Mouse (Mus musculus): ENCODE data around the gene Dll4. TPM values are rescaled to one million over a fixed set of nuclear protein-coding genes. Genes with fewer than 3 reads are reported as not detected.

The Dll4 gene
- polyA plus RNA-seq (2011; ENCODE audit: insufficient read depth, insufficient read length, low replicate concordance, missing spikeins) = 0.25 TPM in 1 of 2 replicates, not detected in the other

DNA sequence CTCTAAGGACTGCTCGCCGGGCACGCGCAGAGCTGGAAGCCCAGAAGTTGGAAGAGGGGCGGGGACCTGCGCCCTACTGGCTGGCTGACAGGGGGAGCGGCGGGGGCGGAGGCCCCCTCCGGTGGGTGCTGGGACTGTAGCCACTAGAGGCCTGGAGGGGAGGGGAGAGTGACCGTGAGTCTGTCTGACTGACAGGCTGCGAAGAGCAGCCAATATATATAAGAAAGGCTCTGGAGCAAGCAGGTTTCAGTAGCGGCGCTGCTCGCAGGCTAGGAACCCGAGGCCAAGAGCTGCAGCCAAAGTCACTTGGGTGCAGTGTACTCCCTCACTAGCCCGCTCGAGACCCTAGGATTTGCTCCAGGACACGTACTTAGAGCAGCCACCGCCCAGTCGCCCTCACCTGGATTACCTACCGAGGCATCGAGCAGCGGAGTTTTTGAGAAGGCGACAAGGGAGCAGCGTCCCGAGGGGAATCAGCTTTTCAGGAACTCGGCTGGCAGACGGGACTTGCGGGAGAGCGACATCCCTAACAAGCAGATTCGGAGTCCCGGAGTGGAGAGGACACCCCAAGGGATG, at the start of gene Dll4:
TSS of gene Dll4 (plus strand) at position 217 of the 576 bp plus-strand sequence.
- H3K4me1 ChIP-seq (ENCODE audit: control insufficient read depth, insufficient read depth, low read length) = no peaks in the 10 kb centered on the region; the same call in 1 of the 2 replicates
- peak within 1 kb of the TSS; percentile 32 for H3K4me3 ChIP-seq (replicated peaks; ENCODE audit: control insufficient read depth, low read depth, low read length)
- TF ChIP-seq CTCF (IDR thresholded peaks at IDR 0.05; ENCODE audit: control insufficient read depth, insufficient read depth, low read length) = no peak
- TF ChIP-seq POLR2A (IDR thresholded peaks at IDR 0.05; ENCODE audit: borderline replicate concordance, control insufficient read depth, low read depth, low read length) = no peak; the same call in 1 of the 2 replicates
- H3K27ac ChIP-seq (ENCODE audit: control insufficient read depth, insufficient read depth, low read depth, low read length, poor library complexity) = peak within 1 kb of the TSS; percentile 19; the same call in 1 of the 2 replicates
- under 1% methylated on average over 33 of the region's 33 CpGs for WGBS

DNA sequence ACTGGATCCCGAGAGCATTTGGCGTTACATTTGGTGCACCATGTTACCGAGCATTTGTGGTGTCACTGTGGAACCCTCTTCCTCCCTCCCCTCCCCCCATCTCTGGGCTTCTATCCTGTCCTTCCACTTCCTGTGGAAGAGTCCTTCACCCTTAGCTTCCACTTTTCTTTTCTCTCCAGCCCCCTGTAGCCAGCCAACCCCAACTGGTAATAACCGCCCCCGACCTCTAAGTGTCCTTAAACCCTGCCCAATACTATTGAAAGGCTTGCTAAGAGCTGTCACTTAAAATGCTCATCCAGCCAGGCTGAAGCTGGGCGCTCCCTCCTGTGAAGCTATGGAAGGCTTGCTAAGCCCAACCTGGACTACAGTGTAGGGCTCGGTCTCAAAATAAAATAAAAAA, 48.7 kb upstream of the Dll4 start:
- Histone ChIP-seq H3K27ac (ENCODE audit: control insufficient read depth, insufficient read depth, low read depth, low read length, poor library complexity) (no peak overlapping the region), H3K4me3 (replicated peaks; ENCODE audit: control insufficient read depth, low read depth, low read length) (no peak overlapping the region), H3K4me1 (ENCODE audit: control insufficient read depth, insufficient read depth, low read length) (no peaks in the 10 kb centered on the region)
- TF ChIP-seq POLR2A (IDR thresholded peaks at IDR 0.05; ENCODE audit: borderline replicate concordance, control insufficient read depth, low read depth, low read length) (no peak), CTCF (IDR thresholded peaks at IDR 0.05; ENCODE audit: control insufficient read depth, insufficient read depth, low read length) (no peak)
- whole genome bisulfite sequencing = 72% methylated on average over 7 of the region's 7 CpGs

DNA sequence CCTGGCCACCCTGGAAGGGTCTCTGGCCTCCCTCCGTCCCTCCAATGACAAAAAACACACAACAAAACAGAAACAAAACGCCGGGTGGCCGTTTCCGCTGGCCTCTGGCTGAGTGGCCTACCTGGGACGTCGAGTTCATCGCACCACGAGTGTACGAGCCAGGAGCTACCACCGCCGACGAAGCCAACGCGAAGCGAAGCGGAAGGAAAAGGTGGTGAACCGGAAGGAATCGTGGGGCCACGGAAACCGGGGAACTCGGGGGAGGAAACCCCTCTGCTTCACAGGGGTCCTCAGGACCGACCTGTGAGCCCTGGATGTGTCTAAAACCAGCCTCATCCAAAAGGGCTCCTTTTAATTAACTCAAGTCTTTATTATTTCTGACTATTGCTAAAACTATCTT, 47.8 kb upstream of the Dll4 start:
- no peak overlapping the region for H3K4me3 ChIP-seq (replicated peaks; ENCODE audit: control insufficient read depth, low read depth, low read length)
- no peak overlapping the region for H3K27ac ChIP-seq (ENCODE audit: control insufficient read depth, insufficient read depth, low read depth, low read length, poor library complexity)
- TF ChIP-seq CTCF (IDR thresholded peaks at IDR 0.05; ENCODE audit: control insufficient read depth, insufficient read depth, low read length) (no peak), POLR2A (IDR thresholded peaks at IDR 0.05; ENCODE audit: borderline replicate concordance, control insufficient read depth, low read depth, low read length) (no peak)
- WGBS = 87% methylated on average over 23 of the region's 23 CpGs
- no peaks in the 10 kb centered on the region; the same call in 1 of the 2 replicates for H3K4me1 ChIP-seq (ENCODE audit: control insufficient read depth, insufficient read depth, low read length)

DNA sequence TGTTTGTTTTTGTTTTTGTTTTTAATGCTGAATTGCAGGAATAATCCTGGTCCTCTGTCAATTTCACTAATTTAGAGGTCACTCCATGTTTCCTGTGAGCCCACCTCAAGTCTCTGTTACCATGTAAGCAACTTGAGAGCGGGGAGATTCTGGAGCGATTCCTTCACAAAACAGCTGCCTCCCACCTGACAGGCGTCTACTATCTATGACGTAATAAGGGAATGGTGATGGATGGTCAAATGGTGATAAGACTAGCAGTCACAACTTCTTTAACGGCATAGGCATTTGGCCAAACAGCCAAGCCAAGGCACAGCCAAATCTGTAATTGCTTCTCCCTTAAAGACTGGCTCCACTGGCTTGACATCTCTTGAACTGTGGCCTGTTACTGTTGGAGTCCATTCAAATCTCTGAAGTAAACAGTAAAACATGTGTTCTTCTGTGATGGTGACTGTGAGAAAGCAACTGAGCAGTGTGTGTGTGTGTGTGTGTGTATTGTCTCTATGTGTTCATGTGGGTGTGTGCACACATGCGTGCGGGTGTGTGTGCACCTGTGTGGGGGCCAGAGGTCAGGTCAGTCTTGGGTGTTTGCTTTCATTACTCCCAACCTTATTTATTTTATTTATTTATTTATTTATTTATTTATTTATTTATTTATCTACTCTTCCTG, 43.6 kb upstream of the Dll4 start:
- TF ChIP-seq POLR2A (IDR thresholded peaks at IDR 0.05; ENCODE audit: borderline replicate concordance, control insufficient read depth, low read depth, low read length) = no peak
- TF ChIP-seq CTCF (IDR thresholded peaks at IDR 0.05; ENCODE audit: control insufficient read depth, insufficient read depth, low read length) = no peak
- Histone ChIP-seq H3K4me1 (ENCODE audit: control insufficient read depth, insufficient read depth, low read length) (no peaks in the 10 kb centered on the region; the same call in 1 of the 2 replicates), H3K4me3 (replicated peaks; ENCODE audit: control insufficient read depth, low read depth, low read length) (no peak overlapping the region), H3K27ac (ENCODE audit: control insufficient read depth, insufficient read depth, low read depth, low read length, poor library complexity) (no peak overlapping the region)
- WGBS = 64% methylated on average over 7 of the region's 7 CpGs

DNA sequence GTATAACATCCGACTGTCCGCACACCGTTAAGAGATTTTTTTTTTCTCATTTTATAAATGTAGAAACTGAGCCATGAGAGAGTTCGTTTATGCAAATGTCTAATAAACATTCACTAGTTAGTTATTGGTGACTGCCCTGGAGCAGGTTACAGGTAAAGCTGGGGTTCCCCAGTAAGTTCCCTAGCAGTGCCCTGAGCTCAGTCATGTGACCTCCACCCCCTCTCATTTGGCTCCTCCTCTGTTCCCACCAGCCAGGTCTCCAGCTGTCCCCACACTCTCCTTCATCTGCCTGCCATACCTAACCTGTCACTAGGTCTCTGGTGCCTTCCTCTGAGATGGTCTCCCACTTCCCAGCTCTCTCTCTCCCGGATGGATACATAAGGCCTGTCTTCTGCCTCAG, 38.2 kb upstream of the Dll4 start:
- 91% methylated on average over 5 of the region's 5 CpGs for WGBS
- H3K4me3 ChIP-seq (replicated peaks; ENCODE audit: control insufficient read depth, low read depth, low read length) = no peak overlapping the region
- H3K4me1 ChIP-seq (ENCODE audit: control insufficient read depth, insufficient read depth, low read length) = peaks cover 1% of the 10 kb centered on the region; the same call in 1 of the 2 replicates
- TF ChIP-seq POLR2A (IDR thresholded peaks at IDR 0.05; ENCODE audit: borderline replicate concordance, control insufficient read depth, low read depth, low read length) = no peak
- TF ChIP-seq CTCF (IDR thresholded peaks at IDR 0.05; ENCODE audit: control insufficient read depth, insufficient read depth, low read length) = no peak
- H3K27ac ChIP-seq (ENCODE audit: control insufficient read depth, insufficient read depth, low read depth, low read length, poor library complexity) = no peak overlapping the region

DNA sequence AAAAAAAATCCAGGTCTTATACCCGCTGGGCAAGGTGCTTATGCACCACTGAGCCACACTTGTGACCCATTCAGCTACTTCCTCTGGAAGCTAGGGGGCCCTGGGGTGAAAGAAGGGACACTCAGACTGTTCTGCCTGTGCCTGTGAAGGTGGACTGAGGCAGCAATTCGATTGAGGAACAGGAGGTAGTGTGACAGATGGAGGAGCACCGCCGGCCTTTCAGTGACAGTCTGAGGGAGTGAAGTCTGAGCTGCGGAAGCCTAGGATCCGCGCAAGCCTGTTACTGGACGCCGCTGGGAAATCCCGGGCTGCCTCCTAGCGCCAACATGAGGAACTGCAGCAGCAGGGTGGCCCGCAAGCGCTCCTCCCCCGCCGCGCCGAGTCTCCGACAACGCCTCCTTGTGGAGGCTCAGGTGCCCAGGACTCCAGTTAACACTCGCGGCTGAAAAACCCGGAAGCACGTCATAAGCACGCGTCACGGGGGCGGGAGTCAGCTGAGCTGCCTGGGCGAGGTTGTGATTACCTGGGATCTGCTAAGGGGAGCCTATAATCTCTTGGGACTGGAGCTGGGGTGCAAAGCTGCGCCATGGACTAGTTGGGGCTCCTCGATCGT, 37.2 kb upstream of the Dll4 start, which contains the start of gene Vps18:
TSS of gene Vps18 (plus strand) at position 471 of the 613 bp plus-strand sequence.
- WGBS = under 1% methylated on average over 31 of the region's 31 CpGs
- TF ChIP-seq POLR2A (IDR thresholded peaks at IDR 0.05; ENCODE audit: borderline replicate concordance, control insufficient read depth, low read depth, low read length) (peak; percentile 81; the same call in 1 of the 2 replicates), CTCF (IDR thresholded peaks at IDR 0.05; ENCODE audit: control insufficient read depth, insufficient read depth, low read length) (peak; percentile 95)
- Histone ChIP-seq H3K27ac (ENCODE audit: control insufficient read depth, insufficient read depth, low read depth, low read length, poor library complexity) (peak within 1 kb of the TSS; percentile 87), H3K4me1 (ENCODE audit: control insufficient read depth, insufficient read depth, low read length) (peaks cover 1% of the 10 kb centered on the region; the same call in 1 of the 2 replicates), H3K4me3 (replicated peaks; ENCODE audit: control insufficient read depth, low read depth, low read length) (peak within 1 kb of the TSS; percentile 88)

DNA sequence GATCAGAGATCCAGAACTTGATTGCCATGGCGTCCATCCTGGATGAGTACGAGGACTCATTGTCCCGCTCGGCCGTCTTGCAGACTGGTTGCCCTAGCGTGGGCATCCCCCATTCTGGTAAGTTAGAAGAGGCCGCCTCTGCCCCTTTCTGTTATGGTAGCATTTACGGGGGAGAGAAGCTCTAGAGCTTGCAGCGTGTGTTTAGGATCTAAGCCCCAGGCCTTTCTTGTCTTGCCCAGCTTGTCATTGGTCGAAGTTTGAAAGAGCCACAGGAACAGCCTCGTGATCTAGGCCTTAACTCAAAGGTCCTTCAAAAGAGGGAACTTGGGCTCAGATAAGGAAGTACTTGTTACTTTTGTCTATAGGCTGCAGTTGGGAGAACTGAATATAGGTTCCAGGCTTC, 36.6 kb upstream of the Dll4 start:
- H3K4me3 ChIP-seq (replicated peaks; ENCODE audit: control insufficient read depth, low read depth, low read length) = peak overlapping the region; percentile 88
- TF ChIP-seq POLR2A (IDR thresholded peaks at IDR 0.05; ENCODE audit: borderline replicate concordance, control insufficient read depth, low read depth, low read length) (no peak), CTCF (IDR thresholded peaks at IDR 0.05; ENCODE audit: control insufficient read depth, insufficient read depth, low read length) (no peak)
- 0% methylated on average over 11 of the region's 11 CpGs for WGBS
- H3K27ac ChIP-seq (ENCODE audit: control insufficient read depth, insufficient read depth, low read depth, low read length, poor library complexity) = peak overlapping the region; percentile 87
- peaks cover 1% of the 10 kb centered on the region; the same call in 1 of the 2 replicates for H3K4me1 ChIP-seq (ENCODE audit: control insufficient read depth, insufficient read depth, low read length)

DNA sequence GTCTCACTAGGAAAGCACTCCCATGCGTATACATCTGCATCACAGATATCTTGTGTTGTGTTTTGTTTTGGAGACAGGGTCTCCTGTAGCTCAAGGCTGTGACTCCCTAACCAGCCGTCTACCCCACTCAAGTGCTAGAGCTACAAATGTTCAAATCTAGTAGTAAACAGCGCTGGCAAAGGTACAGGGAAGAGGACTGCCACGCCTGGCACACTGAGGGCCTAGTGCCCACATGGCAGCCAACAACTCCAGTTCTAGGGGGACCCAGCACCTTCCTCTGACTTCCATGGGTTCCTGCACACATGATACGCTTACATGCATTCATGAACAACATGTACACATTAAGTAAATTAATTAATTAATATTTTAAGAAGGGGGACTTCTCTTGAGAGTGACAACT, 33.3 kb upstream of the Dll4 start:
- peaks cover 4% of the 10 kb centered on the region for H3K4me1 ChIP-seq (ENCODE audit: control insufficient read depth, insufficient read depth, low read length)
- no peak overlapping the region for H3K27ac ChIP-seq (ENCODE audit: control insufficient read depth, insufficient read depth, low read depth, low read length, poor library complexity)
- H3K4me3 ChIP-seq (replicated peaks; ENCODE audit: control insufficient read depth, low read depth, low read length) = no peak overlapping the region
- no peak for TF ChIP-seq CTCF (IDR thresholded peaks at IDR 0.05; ENCODE audit: control insufficient read depth, insufficient read depth, low read length)
- TF ChIP-seq POLR2A (IDR thresholded peaks at IDR 0.05; ENCODE audit: borderline replicate concordance, control insufficient read depth, low read depth, low read length) = no peak
- 89% methylated on average over 5 of the region's 5 CpGs for WGBS
